Mouse (Mus musculus) spleen, adult 2 months (tissue): ENCODE measurements around the gene Inpp4b. TPM values are rescaled to one million over a fixed set of nuclear protein-coding genes. Genes with fewer than 3 reads are reported as not detected.

Source experiments
- DNase-seq, 2 experiments: peaks; one replicate each; pipeline versions ENCODE4 v3.0.0 to v3.0.0-alpha.2; 2012 to 2021; ENCODE audit warnings: low spot score in 2 of 2, low read depth in 1 of 2
- H3K27ac ChIP-seq: fragments of 200-500 bp; 2 replicates; pipeline ENCODE4 v1.5.1; 2012; ENCODE audit warnings: low read length, inconsistent platforms; ENCODE audit not compliant: insufficient read depth
- H3K27me3 ChIP-seq: fragments of 200-500 bp; 2 replicates; pipeline ENCODE4 v1.6.1; 2012; ENCODE audit warnings: mild to moderate bottlenecking, moderate library complexity, low read length, inconsistent platforms; ENCODE audit not compliant: control insufficient read depth, insufficient read depth
- H3K36me3 ChIP-seq: fragments of 200-500 bp; 2 replicates; pipeline ENCODE4 v1.6.1; 2012; ENCODE audit warnings: mild to moderate bottlenecking, low read length, inconsistent platforms; ENCODE audit not compliant: control insufficient read depth, insufficient read depth
- H3K4me1 ChIP-seq: fragments of 200-500 bp; 2 replicates; pipeline ENCODE4 v1.6.1; 2011; ENCODE audit warnings: inconsistent platforms; ENCODE audit not compliant: control insufficient read depth, insufficient read depth, insufficient read length
- H3K4me3 ChIP-seq: fragments of 200-500 bp; 2 replicates; pipeline ENCODE4 v1.5.1; 2011; ENCODE audit warnings: mild to moderate bottlenecking, inconsistent platforms; ENCODE audit not compliant: insufficient read depth, insufficient read length; ENCODE audit errors: extremely low read depth
- CTCF ChIP-seq: fragments of 200-500 bp; IDR thresholded peaks from 2 replicates; pipeline ENCODE4 v1.5.1; 2011; ENCODE audit warnings: mild to moderate bottlenecking, inconsistent platforms; ENCODE audit not compliant: insufficient read depth, insufficient read length, insufficient replicate concordance; ENCODE audit errors: extremely low read depth
- POLR2A ChIP-seq: fragments of 200-500 bp; IDR thresholded peaks from 2 replicates; pipeline ENCODE4 v1.6.1; 2011; ENCODE audit warnings: low read depth, low read length, inconsistent platforms
- WGBS: fragments of 180-500 bp; shearing (Covaris S2); methylation state at CpG from one replicate; pipeline ENCODE4 v1.1.7; 2018; 5-methylcytosine and 5-hydroxymethylcytosine counted together
- polyA plus RNA-seq: library from polyadenylated mRNA; depleted of rRNA; stranded (reverse); fragments of >200 nt; gene quantifications from 2 replicates; pipeline ENCODE4 v1.2.3, GENCODE M21; 2012

Inpp4b gene
- polyA plus RNA-seq, 1 experiment, result 5.1 TPM

DNA sequence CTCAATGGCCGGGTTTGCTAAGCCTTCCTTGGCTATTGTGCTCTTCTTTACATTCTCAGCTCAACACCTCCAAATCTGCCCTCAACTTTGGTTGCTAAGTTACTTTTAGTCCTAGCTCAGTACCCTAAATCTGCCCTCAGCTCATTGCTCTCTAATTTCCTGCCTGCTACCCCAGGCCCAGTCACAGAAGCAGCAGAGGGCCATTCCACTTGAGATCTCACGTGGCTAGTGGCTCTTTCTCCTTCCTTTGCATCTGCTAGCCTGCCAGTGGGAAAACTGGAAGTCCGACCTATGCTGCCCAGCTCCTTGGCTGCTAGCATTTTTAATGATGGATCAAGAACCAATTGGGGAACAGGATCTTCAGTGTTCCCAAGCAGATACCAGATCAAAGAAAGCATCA lies 472.4 kb downstream of the Inpp4b start:
- TF ChIP-seq POLR2A, result no peak
- Histone ChIP-seq H3K27me3 (no peaks in the 10 kb centered on the region), H3K4me1 (no peaks in the 10 kb centered on the region), H3K4me3 (no peak overlapping the region), H3K27ac (no peak overlapping the region), H3K36me3 (no peaks in the 10 kb centered on the region)
- no peak for DNase-seq
- 73% methylated on average over 3 of the region's 3 CpGs for WGBS

DNA sequence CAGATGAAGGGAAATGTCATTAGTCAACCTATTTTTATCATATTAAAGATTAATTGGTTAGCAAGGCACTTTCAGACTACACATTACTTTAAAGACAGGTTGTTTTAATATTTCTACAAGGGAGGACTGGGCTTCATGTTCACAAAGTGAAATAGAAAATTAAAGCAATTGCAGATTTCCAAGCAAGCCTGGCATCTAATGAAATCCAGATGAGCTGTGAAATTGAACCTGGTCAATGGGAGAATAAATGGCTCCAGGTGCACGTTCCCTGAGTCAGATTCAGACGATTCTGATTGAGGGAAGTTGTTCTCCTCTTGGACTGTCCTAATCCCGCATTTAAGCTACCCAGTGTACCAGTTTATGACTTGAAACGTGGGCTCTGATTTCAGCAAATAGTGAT lies 473.2 kb downstream of the Inpp4b start:
- H3K27me3 ChIP-seq, result no peaks in the 10 kb centered on the region
- no peaks in the 10 kb centered on the region for H3K4me1 ChIP-seq
- no peak for TF ChIP-seq POLR2A
- no peak for TF ChIP-seq CTCF
- DNase-seq, result no peak
- H3K36me3 ChIP-seq, result no peaks in the 10 kb centered on the region
- H3K27ac ChIP-seq, result no peak overlapping the region
- WGBS, result 83% methylated on average over 4 of the region's 4 CpGs
- H3K4me3 ChIP-seq, result no peak overlapping the region

DNA sequence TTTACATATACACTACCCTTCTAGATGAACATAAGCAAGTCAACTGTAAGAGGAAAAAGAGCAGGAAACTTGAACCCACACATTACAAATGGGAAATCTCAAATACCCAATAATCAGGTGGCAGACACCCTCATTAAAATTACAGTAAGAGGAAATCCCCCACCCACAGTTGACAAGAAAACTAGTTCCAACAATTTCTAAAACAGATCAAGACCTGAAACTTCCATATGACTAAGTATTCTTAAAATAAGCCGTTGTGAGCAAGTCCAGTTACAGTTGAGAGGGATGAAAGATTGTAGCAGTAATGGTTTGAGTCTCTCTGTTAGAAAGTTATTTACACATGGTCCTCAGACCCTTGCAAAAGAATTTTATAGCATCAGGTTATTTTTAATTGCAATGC lies 480.8 kb downstream of the Inpp4b start:
- Histone ChIP-seq H3K4me3 (no peak overlapping the region), H3K27ac (no peak overlapping the region), H3K36me3 (no peaks in the 10 kb centered on the region), H3K4me1 (peaks cover 2% of the 10 kb centered on the region; the same call in 1 of the 2 replicates), H3K27me3 (no peaks in the 10 kb centered on the region)
- no peak for DNase-seq
- 52% methylated on average over 1 of the region's 1 CpGs for WGBS
- TF ChIP-seq POLR2A, result no peak
- no peak for TF ChIP-seq CTCF

DNA sequence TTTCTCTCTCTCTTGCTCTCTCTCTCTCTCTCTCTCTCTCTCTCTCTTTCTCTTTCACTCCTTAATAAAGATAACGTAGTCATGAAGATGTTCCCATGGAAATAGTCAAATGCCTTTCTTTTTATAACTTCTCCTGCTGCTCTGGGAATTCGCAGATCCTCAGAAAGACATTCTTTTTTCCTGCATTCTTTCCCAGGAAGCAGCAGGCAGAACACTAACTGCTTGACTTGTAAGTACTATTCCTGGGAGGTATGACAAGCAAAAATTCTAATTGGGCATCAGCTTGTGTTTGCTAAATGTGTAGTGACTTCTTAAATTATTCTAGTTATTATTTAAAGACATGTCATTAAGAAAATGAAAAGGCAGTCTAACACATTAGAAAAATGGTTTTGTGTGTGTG lies 482.6 kb downstream of the Inpp4b start:
- no peak overlapping the region for H3K27ac ChIP-seq
- H3K36me3 ChIP-seq, result no peaks in the 10 kb centered on the region
- H3K4me1 ChIP-seq, result peaks cover 2% of the 10 kb centered on the region; the same call in 1 of the 2 replicates
- WGBS, result 74% methylated on average over 2 of the region's 2 CpGs
- no peaks in the 10 kb centered on the region for H3K27me3 ChIP-seq
- no peak overlapping the region for H3K4me3 ChIP-seq
- TF ChIP-seq POLR2A (no peak), CTCF (no peak)
- no peak for DNase-seq

DNA sequence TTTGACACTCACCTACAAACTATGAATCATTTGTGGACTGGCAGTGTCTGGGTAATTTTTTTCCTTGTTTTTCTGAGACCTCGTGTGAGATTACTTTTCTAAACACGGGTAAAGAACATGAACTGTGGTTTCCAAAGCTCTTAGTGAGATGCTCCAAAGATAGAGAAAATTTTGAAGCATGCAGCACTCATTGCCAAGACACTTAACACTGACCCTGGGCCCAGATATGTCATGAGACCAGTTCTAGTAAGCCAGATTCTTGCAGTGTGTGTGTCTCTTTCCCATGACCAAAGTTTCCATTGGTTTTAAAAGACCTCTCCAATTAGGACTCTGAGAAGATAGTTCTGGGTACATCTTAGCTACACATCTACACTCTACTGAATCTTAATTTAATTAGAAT lies 484.1 kb downstream of the Inpp4b start:
- TF ChIP-seq POLR2A (no peak), CTCF (no peak)
- DNase-seq, result no peak
- Histone ChIP-seq H3K4me1 (peaks cover 2% of the 10 kb centered on the region; the same call in 1 of the 2 replicates), H3K27me3 (no peaks in the 10 kb centered on the region), H3K4me3 (no peak overlapping the region), H3K36me3 (no peaks in the 10 kb centered on the region), H3K27ac (no peak overlapping the region)
- WGBS, result 71% methylated on average over 2 of the region's 2 CpGs

DNA sequence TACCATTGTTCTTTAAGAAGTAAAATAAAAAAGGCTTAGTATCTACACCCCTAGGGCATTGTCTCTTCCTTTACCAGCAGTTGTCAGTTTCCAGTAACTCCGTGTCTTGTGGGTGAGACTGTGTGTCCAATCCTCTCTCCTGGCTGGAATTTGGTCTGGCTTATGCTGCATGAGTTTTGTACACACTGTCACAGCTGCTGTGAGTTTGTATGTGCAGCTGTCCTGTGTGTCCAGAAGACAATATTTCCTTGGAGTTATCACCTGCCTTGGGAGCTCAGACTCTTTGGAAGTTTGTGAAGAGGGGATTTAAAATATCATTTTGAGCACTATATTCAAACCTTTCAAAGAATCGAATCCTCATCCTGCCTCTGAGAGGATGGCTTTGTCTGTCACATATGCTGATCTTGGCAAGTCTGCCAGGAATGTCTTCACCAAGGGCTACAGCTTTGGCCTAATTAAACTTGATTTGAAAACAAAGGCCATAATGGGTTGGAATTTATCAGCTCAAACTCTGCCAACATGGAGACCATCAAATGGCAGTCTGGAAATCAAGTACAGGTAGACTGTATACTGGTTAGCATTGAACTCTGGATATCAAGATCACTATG lies 485.1 kb downstream of the Inpp4b start:
- Histone ChIP-seq H3K27me3 (no peaks in the 10 kb centered on the region), H3K27ac (no peak overlapping the region), H3K36me3 (no peaks in the 10 kb centered on the region), H3K4me1 (no peaks in the 10 kb centered on the region; the same call in 1 of the 2 replicates), H3K4me3 (no peak overlapping the region)
- TF ChIP-seq CTCF (no peak), POLR2A (no peak)
- WGBS, result 89% methylated on average over 2 of the region's 2 CpGs
- no peak for DNase-seq

DNA sequence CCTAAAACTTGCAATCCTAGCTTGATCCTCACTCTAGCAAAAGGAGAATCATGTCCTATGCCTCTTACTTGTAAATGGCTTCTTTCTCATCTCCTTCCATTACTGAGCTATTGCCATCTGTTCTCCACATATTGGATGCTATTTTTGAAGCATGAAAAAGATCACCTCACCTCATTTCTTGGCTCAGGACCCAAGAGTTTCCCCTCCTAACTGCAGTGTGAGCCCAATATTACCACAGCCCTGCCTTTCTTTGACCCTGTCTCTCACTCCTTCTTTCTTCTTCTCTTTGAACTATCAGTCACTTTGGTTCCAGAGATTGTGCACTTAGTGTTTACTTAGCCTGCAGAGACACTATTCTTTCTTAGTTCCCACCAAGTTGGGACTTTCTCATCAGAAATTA lies 489.1 kb downstream of the Inpp4b start:
- Histone ChIP-seq H3K36me3 (no peaks in the 10 kb centered on the region), H3K27me3 (no peaks in the 10 kb centered on the region)
- no peak for DNase-seq

DNA sequence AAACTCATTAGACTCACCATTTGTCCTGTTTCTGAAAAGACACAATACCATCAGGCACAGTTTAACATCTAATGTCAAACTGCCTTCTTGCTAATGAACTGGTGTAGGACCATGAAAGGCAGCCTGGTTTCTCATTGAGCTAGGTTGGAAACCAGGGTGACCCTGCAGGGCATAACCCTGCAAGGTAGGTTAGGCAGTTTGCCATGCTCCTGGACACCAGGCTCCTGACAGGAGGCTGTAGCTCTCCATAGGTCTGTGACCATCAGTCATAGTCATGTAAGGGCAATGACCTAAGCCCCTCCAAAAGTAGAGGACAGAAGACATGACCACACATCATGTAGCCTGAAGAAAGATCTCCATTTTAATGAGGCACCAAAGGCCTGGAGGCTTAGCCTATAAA lies 491.5 kb downstream of the Inpp4b start:
- no peak overlapping the region for H3K4me3 ChIP-seq
- no peak overlapping the region for H3K27ac ChIP-seq
- H3K4me1 ChIP-seq, result no peaks in the 10 kb centered on the region
- no peaks in the 10 kb centered on the region for H3K36me3 ChIP-seq
- no peak for DNase-seq
- TF ChIP-seq POLR2A, result no peak
- TF ChIP-seq CTCF, result no peak
- H3K27me3 ChIP-seq, result no peaks in the 10 kb centered on the region

More for the DNA sequence above, 489.1 kb downstream of the Inpp4b start:
- Histone ChIP-seq H3K4me3 (no peak overlapping the region), H3K4me1 (no peaks in the 10 kb centered on the region), H3K27ac (no peak overlapping the region)
- TF ChIP-seq CTCF (no peak), POLR2A (no peak)
